Mouse (Mus musculus): ENCODE measurements around the gene Smim6. TPM values are rescaled to one million over a fixed set of nuclear protein-coding genes. Genes with fewer than 3 reads are reported as not detected.

Smim6 gene
- not detected for total RNA-seq (2021)
- polyA plus RNA-seq (2012; rRNA removed) = not detected in 2 replicates
- long read RNA-seq = 0 reads

DNA sequence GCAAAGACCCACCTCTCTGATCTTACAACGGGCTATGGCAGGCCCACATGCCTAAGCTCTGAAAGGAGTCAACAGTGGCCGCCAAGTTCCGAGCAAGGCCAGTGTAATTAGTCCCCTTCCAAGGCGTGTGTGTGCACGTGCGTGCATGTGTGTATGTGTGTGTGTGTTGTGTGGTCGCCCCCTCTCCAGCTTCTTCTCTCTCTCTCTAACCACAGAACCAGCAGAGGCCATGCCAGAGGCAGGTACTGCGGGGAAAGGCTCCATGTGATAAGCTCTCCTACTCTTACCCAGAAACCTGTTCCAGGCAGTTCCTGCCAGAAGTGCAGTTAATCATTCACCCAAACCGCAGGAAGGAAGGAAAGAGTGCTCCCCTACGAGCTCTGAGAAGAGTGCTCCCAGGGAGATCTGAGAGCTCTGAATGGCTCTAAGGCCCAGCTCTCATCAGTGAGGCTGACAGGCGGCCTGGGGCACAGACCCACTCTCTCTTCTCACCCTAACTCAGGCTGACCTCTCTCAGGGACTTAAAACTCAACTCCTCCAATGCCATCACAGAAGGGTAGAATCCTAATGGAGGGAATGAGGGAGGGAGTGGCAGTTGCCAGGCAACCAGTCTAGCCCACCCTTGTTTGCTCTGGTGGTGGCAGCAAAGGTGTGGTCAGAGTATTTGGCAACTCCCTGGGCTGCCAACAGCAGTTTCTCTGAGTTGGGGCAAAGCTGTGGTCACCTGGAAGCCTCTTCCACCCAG lies at the start of gene Smim6:
TSS of gene Smim6 (plus strand) at position 386 of the 745 bp plus-strand sequence.
- DNase-seq = no peak

- DNase-seq = no peak
Measured at GRCm38 (mm10) chr11:115863895-115864294, 47.9 kb upstream of the Smim6 start.

DNA sequence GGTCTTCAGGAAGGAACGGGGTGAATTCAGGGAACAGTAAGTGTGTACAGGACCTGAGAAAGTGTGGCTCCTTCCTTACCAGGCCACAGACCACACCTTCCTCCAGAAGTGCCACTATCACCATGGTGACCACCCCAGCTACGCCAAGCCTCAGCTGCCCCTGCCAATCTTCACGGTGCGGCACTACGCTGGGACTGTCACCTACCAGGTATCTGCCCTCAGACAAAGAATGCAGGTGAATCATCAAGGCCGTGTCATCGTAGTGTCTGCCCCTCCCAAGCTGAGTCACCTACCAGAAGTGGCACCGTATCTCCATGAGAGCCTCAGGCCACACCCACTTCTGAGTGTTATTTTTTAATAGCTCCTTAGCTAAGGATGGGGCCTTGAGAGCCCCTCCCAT lies 42.4 kb upstream of the Smim6 start:
- peak; percentile 37 for DNase-seq

DNA sequence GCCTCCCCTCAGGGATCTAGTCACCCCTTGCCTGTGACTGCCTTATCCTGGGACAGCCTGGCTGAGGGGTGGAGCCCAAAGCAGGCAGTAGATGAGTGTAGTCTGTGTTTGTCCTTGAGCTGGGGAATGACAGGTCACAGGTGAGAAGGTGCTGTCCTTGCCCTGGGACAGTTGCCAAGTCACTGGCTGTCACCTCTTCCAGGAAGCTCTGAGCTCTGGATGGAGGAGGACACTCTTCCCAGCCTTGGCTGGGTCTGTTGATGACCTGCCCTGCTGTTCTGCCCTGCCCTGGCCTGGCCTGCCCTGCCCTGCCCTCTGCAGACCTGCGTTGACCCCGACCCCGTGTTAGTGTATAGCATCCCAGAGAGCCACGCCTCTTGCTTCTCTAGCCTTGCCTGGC lies 39.4 kb upstream of the Smim6 start:
- no peak for DNase-seq

- no peak for DNase-seq
Measured at GRCm38 (mm10) chr11:115875935-115876334, 35.9 kb upstream of the Smim6 start.

DNA sequence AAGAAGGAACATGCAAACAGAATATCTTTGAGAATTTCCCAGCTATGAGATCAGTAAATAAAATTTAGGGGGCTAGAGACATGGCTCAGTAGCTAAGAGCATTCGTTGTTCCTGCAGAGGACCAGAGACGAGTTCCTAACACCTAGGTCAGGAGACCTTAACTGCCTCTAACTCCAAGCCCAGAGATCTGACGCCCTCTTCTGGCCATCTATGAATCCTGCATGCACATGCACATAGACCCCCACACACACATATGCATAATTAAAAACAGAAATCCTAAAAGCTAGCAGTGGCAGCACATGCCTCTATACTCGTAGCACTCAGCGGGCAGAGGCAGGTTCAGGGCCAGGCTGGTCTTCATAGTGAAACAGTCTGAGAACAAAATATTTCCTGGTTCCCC lies 35.4 kb upstream of the Smim6 start:
- DNase-seq = no peak

DNA sequence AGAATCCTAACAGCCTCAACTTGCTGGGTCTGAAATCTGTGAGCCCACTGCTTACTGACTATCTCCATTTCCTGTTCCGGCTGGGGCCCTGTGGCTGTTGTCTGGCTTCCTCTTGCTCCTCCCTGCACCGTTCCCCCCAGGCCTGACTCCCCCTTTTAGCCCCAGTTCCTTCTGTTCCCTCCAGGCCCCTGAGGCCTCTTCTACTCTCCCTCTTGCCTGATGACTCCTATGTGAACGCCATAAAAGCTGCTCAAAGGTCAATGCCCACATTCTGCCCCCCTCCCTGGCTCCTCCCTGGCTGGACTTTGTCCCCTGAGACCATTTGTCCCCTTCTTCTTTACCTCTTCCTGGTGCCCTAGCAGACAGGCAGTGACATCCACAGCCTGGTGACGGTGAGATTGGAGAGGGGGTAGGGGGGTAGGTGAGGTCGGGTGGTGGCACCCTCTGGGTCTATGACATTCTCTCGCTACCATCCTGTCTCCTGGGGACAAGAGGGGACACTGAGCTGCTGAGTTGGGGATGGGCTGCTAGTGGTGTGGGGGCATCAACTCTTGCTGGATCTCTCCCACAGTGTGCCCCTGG lies 34.6 kb upstream of the Smim6 start:
- DNase-seq = no peak

GRCm38 (mm10) chr11:115878071-115878470 lies 33.7 kb upstream of the Smim6 start:
- no peak for DNase-seq

- peak; percentile 52 for DNase-seq
Measured at GRCm38 (mm10) chr11:115881002-115881401, 30.8 kb upstream of the Smim6 start.

- no peak for DNase-seq
Measured at GRCm38 (mm10) chr11:115883251-115883650, 28.6 kb upstream of the Smim6 start.

- no peak for DNase-seq
Measured at GRCm38 (mm10) chr11:115884361-115884760, 27.5 kb upstream of the Smim6 start.

GRCm38 (mm10) chr11:115885281-115885680 lies 26.5 kb upstream of the Smim6 start:
- no peak for DNase-seq

DNA sequence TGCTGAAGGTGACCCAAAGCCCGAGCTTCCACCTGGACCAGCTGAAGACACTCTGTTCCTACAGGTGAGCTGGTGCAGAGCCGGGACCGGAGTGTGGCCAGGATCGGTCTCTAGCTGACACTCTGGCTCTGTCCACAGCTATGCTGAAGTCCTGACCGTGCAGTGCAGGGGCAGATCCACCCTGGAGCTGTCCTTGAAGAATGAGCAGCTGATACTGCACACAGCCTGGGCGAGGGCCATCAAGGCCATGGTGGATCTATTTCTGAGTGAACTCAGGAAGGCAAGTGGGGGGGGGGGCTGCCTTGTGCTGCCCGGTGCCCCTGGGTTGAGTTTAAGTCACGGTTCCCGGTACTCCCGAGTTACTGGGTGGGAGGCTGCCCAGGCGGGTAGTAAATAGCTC lies 25.4 kb upstream of the Smim6 start:
- DNase-seq = peak; percentile 49

DNA sequence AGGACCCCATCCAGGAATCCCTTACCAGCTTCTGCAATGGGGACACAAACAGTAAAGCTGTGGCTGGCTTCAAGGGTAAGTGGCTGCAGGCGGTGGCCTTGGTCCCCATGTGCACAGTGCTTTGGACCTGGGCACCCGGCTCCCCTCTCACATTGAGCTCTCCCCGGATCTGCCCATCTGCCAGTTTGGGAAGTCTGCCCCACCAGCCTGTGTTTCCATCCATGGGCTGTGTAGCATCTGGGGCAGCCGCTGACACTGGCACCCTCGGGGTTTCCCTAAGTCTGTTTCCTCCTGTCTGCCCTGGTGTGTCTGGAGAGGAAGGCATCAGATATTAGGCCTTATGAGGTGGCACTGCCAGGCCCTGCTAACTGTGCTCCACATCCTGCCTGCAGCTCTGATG lies 23.8 kb upstream of the Smim6 start:
- no peak for DNase-seq

GRCm38 (mm10) chr11:115889159-115889558 lies 22.7 kb upstream of the Smim6 start:
- DNase-seq = no peak

GRCm38 (mm10) chr11:115892213-115892612 lies 19.6 kb upstream of the Smim6 start:
- DNase-seq = no peak

GRCm38 (mm10) chr11:115893071-115893470 lies 18.7 kb upstream of the Smim6 start:
- no peak for DNase-seq

GRCm38 (mm10) chr11:115894755-115895520 lies 16.9 kb upstream of the Smim6 start:
- DNase-seq = no peak

DNA sequence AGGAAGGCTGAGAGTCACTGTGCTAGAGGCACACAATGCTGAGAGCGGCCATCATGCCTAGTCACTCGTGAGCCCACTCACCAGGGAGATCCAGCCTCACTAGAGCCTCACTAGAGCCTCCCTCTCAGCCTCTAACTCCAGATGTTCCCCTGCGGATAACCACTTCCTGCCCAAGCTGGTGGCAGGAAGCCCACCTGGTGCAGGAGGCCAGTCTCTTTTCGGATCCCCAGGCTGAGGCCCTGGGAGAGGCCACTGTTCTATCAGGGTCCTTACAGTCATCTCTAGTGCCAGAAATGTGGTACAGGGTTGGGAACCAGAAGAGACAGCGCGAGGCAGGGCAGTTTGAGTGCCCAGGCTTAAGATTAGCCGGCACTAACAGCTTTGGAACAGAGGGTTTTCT lies 13.4 kb upstream of the Smim6 start:
- no peak for DNase-seq

DNA sequence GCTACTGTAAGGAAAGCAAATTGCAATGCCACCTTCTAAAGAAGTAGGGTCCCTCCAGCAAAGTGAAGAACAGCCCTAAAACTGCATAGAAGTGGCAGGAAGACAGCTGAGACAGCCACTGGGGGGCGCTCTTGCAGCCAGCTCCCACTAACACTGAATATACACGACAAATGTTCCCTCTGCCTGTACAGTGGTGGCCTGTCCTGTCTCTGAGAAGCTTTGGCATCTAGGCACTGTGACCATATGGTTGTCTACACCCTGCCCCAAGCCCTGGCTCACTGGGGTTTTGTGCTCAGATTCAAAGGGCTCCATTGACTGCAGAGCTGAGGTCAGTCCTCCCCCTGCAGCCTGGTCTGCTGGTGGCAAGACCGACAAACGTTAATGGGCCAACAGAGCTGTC lies 12.9 kb upstream of the Smim6 start:
- DNase-seq = no peak

GRCm38 (mm10) chr11:115899486-115900266 lies 12.1 kb upstream of the Smim6 start, which contains the start of gene Smim5:
Smim5 (plus strand) TSS chr11:115899966.
- no peak for DNase-seq
